Mouse (Mus musculus) heart, adult 2 months (tissue): ENCODE measurements around the gene Gnat1.
A peak's percentile ranks its signal among the peaks of the same experiment; 100 is the strongest.

Source experiments
- EP300 ChIP-seq: fragments of 200-500 bp; IDR thresholded peaks from 2 replicates; pipeline ENCODE4 v1.6.1; 2011; ENCODE audit warnings: low read depth, low read length, control low read depth; ENCODE audit not compliant: insufficient read depth
- POLR2A ChIP-seq: fragments of 200-500 bp; IDR thresholded peaks from 2 replicates; pipeline ENCODE4 v1.6.1; 2011; ENCODE audit warnings: mild to moderate bottlenecking, low read depth, low read length, control low read depth; ENCODE audit not compliant: insufficient read depth

DNA sequence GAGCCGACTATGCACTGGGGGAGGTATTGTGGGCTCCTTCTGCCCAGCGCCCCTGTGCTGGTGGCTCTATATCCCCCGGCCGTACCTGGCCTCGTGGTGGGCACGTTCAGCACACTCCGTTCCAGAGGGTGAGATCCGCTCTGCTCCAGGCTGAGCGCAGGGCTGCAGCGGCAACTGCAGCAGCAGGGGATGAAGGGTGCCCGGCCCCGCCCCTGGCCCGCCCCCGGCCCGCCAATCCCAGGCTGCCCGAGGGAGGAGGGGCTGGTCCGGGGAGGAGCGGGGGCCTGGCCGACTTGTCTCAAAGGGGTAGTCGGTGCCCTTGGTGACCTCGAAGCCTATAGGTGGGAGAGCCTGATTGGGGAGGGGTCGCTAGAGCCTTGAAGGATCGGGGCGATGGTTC, 12.3 kb downstream of the Gnat1 start:
- TF ChIP-seq POLR2A (peak; percentile 93), EP300 (peak; percentile 54; the same call in 1 of the 2 replicates)
